Mouse (Mus musculus) bone marrow, adult 2 months (tissue): ENCODE measurements around the gene Dusp3.

ENCODE experiments used
- CTCF ChIP-seq: fragments of 200-500 bp; IDR thresholded peaks from 2 replicates; pipeline ENCODE4 v1.5.1; 2011; ENCODE audit warnings: low read length, control low read depth; ENCODE audit not compliant: control insufficient read depth, insufficient read depth
- POLR2A ChIP-seq: fragments of 200-500 bp; IDR thresholded peaks from 2 replicates; pipeline ENCODE4 v1.6.1; 2011; ENCODE audit warnings: low read depth, mild to moderate bottlenecking, control low read depth, low read length, borderline replicate concordance; ENCODE audit not compliant: control insufficient read depth

GRCm38 (mm10) chr11:101992411-101992810, 5.6 kb upstream of the Dusp3 start:
- TF ChIP-seq CTCF (no peak), POLR2A (no peak)
